Mouse (Mus musculus) stomach, postnatal 0 days (tissue): ENCODE data around the gene Slc2a3.

ENCODE experiments used
- CTCF ChIP-seq: IDR thresholded peaks from 2 replicates; pipeline ENCODE4 v1.5.1; 2016; ENCODE audit warnings: antibody characterized with exemption, low read depth, mild to moderate bottlenecking, moderate library complexity
- EP300 ChIP-seq: optimal IDR thresholded peaks from 2 replicates; pipeline ENCODE3; 2016; ENCODE audit warnings: antibody characterized with exemption

- TF ChIP-seq CTCF, result no peak
- TF ChIP-seq EP300, result no peak
These were observed 21.5 kb downstream of the Slc2a3 start for GRCm38 (mm10) chr6:122779916-122780315.
